Mouse (Mus musculus) cerebellum, adult 2 months (tissue): ENCODE results near the gene Kif16b. TPM values are rescaled to one million over a fixed set of nuclear protein-coding genes. Genes with fewer than 3 reads are reported as not detected.

ENCODE experiments used
- DNase-seq, 2 experiments: peaks; one replicate each; pipeline ENCODE4 v3.0.0; 2021
- H3K27ac ChIP-seq: fragments of 200-500 bp; 2 replicates; pipeline ENCODE4 v1.5.1; 2012; ENCODE audit warnings: low read length, control low read depth, inconsistent platforms; ENCODE audit not compliant: insufficient read depth
- H3K27me3 ChIP-seq: fragments of 200-500 bp; 2 replicates; pipeline ENCODE4 v1.6.1; 2012; ENCODE audit warnings: inconsistent platforms, mild to moderate bottlenecking, low read length, moderate library complexity; ENCODE audit not compliant: control insufficient read depth, insufficient read depth
- H3K4me1 ChIP-seq: fragments of 200-500 bp; 2 replicates; pipeline ENCODE4 v1.6.1; 2011; ENCODE audit warnings: low read length; ENCODE audit not compliant: control insufficient read depth, insufficient read depth
- H3K4me3 ChIP-seq: fragments of 200-500 bp; replicated peaks from 2 replicates; pipeline ENCODE3; 2011; ENCODE audit warnings: mild to moderate bottlenecking, low read depth, low read length, control low read depth; ENCODE audit not compliant: insufficient read depth
- CTCF ChIP-seq: fragments of 200-500 bp; IDR thresholded peaks from 2 replicates; pipeline ENCODE4 v1.5.1; 2011; ENCODE audit warnings: low read depth, mild to moderate bottlenecking, control low read depth, low read length, moderate library complexity, borderline replicate concordance; ENCODE audit not compliant: insufficient read depth
- POLR2A ChIP-seq: fragments of 200-500 bp; IDR thresholded peaks from 2 replicates; pipeline ENCODE4 v1.6.1; 2011; ENCODE audit warnings: low read length, control low read depth, borderline replicate concordance; ENCODE audit not compliant: insufficient read depth
- WGBS: fragments of 180-500 bp; shearing (Covaris S2); methylation state at CpG from one replicate; pipeline ENCODE4 v1.1.7; 2018; 5-methylcytosine and 5-hydroxymethylcytosine counted together
- polyA plus RNA-seq: library from polyadenylated mRNA; depleted of rRNA; stranded (reverse); fragments of >200 nt; gene quantifications from 2 replicates; pipeline ENCODE4 v1.2.3, GENCODE M21; 2012

Kif16b gene
- polyA plus RNA-seq, 1 experiment, result 7.5 TPM

DNA sequence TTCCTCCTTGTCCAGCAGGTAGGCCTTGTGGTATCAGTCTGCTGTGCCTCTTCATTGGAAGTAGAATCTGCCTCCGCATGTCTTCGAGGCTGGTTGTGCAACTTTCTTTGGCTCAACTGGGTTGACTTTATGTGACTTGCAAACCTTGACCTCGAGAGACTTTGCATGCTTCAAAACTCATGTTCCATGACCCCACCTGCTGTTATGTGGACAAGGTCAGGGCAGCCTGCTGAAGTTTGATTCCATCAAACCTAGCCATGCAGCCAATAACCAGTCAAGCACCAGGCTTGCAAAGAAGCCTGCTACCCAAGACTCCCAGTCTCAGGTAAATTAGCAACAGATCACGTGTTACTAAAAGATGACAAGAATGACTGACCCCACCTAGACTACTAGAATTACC is 5.7 kb upstream of the Kif16b start:
- 88% methylated on average over 4 of the region's 4 CpGs for WGBS
- DNase-seq, result no peak
- H3K27me3 ChIP-seq, result no peaks in the 10 kb centered on the region
- no peak for TF ChIP-seq CTCF
- no peak for TF ChIP-seq POLR2A
- H3K4me3 ChIP-seq, result no peak overlapping the region
- H3K4me1 ChIP-seq, result no peaks in the 10 kb centered on the region
- no peak overlapping the region for H3K27ac ChIP-seq

DNA sequence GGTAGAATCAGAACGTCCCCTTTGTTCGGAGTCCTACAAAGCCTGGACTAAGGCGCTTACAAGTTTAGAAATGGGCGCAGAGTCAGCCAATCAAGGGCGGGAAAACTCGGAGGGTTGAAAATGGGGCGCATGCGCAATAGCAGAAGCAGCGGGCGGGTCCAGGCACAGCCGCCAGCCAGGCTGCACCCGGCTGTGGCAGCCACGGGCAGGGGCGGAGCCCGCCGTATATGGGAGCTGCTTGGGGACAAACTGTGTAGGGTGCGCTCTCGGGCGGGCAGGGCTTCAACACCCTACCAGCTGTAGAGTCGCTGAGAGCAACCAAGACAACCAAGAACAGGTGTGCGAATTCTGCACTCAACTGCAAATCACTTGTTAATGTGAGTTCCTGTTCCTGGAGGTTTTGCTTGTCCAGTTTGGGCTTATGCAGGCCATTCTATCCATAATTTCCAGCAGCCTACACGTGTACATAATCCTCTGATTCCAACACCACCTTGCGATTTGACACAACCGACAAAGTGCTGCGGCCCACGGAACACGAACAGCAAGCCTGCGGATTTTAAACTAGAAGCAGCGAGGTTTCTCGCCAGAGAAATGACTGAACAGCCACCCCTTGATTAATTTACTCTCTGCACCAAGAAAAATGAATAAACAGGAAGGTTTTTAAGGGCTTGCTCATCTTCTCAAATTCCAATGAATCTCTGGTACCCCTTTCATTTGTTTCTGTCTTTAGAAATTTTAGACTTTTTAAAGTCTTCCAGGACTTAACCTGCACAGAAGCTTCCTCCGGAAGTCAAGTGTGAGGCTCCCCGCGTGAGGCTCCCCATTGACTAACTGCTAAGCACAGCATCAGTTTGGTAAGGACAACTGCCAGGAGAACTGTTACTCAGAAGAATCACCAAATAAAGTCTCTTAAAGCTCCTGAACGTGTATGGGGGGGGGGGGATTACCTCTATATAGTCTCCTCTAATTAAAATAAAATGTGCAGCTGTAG is 1.9 kb upstream of the Kif16b start:
- WGBS, result 3% methylated on average over 34 of the region's 34 CpGs
- no peaks in the 10 kb centered on the region; the same call in 1 of the 2 replicates for H3K4me1 ChIP-seq
- peak; percentile 95 for DNase-seq
- no peak for TF ChIP-seq CTCF
- TF ChIP-seq POLR2A, result 0 out of 2 replicates have a peak, but pooled peaks have one; percentile 37
- peak overlapping the region; percentile 59 for H3K4me3 ChIP-seq
- no peaks in the 10 kb centered on the region for H3K27me3 ChIP-seq
- peak overlapping the region; percentile 29; the same call in 1 of the 2 replicates for H3K27ac ChIP-seq

DNA sequence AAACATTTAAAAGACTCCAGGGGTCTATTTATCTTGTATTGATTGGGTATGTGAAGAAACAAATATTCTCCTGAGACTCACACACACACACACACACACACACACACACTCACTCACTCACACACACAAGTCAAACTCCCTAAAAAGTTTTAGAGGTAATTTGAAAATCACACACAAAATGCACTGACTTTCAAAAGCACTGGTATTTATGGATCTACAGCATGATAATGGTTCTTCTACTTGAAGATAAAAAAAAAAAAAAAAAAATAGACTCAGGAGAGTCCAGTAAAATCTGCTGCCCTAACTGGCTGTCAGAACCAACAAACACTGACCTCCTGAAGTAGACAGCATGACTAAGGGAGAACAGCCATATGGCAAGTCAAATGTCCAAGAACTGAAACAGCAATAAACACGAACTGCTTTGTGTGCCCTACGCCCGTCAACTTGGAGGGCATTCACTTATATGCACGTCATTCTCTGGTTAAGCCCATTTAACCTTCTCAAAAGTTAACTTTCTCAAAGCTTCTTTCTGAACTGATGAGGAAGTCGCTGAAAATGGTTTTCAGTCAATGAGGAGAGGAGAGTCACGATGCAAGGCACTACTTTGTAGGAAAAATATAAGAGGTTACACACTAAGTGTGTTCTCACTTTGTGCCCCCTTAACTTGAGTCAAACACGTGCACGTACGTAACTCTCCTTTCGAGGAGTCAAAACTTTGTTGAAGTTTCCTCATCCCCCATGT is 1.0 kb downstream of the Kif16b start:
- peak in 1 of 2 experiments; percentile 25 for DNase-seq
- no peaks in the 10 kb centered on the region; the same call in 1 of the 2 replicates for H3K4me1 ChIP-seq
- no peaks in the 10 kb centered on the region for H3K27me3 ChIP-seq
- TF ChIP-seq POLR2A (no peak), CTCF (no peak)
- H3K4me3 ChIP-seq, result no peak overlapping the region
- WGBS, result 23% methylated on average over 10 of the region's 10 CpGs
- no peak overlapping the region for H3K27ac ChIP-seq

- DNase-seq, result no peak
- no peak overlapping the region for H3K4me3 ChIP-seq
- no peak for TF ChIP-seq POLR2A
- TF ChIP-seq CTCF, result no peak
- H3K27ac ChIP-seq, result no peak overlapping the region
- WGBS, result 76% methylated on average over 1 of the region's 1 CpGs
- no peaks in the 10 kb centered on the region for H3K27me3 ChIP-seq
- no peaks in the 10 kb centered on the region for H3K4me1 ChIP-seq
Measured at GRCm38 (mm10) chr2:142893780-142894179, 7.6 kb downstream of the Kif16b start.

GRCm38 (mm10) chr2:142891283-142891682 is 10.0 kb downstream of the Kif16b start:
- H3K27me3 ChIP-seq, result no peaks in the 10 kb centered on the region
- WGBS, result 93% methylated on average over 2 of the region's 2 CpGs
- H3K4me3 ChIP-seq, result no peak overlapping the region

DNA sequence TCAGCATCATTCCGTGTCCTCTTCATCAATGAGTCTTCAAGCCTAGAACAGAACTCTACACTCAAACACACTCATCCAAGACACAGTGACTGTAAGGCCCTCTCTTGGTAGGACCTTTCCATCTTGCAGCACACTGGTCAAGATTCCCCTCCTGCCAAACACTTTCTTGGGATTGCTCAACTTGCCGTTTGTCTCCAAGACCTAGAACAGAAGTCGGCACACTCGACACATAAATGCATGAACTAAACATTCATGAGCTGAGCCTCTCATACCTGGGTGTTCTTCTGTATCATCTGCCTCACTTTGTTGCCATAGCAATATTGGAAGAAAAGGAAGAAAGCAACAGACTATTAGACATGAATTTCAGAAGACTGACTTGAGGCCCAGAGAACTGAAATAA is 16.9 kb downstream of the Kif16b start:
- Histone ChIP-seq H3K4me1 (peaks cover 12% of the 10 kb centered on the region), H3K4me3 (no peak overlapping the region), H3K27ac (no peak overlapping the region), H3K27me3 (no peaks in the 10 kb centered on the region)
- no peak for TF ChIP-seq POLR2A
- no peak for TF ChIP-seq CTCF
- WGBS, result 81% methylated on average over 4 of the region's 4 CpGs
- DNase-seq, result no peak

More at GRCm38 (mm10) chr2:142891283-142891682, 10.0 kb downstream of the Kif16b start:
- Histone ChIP-seq H3K4me1 (no peaks in the 10 kb centered on the region), H3K27ac (no peak overlapping the region)
- no peak for TF ChIP-seq POLR2A
- no peak for DNase-seq

DNA sequence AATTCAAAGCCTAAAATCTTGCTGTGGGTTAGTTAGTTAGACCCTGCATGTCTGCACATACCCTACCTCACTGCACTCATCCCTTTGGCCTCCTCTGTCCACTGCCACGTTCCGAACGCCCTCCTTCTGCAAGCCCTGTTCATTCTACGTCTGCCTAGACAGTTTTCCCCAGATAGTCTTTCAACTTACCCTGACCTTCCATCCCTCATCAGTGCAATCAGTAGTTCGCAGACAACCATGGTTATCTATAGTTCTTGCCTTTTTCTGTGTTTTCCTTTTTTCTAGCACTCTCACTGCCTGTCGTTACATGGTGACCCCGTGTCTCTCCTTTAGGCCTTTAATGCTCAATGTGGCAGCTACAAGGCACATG is 17.7 kb downstream of the Kif16b start:
- Histone ChIP-seq H3K4me3 (no peak overlapping the region), H3K27me3 (no peaks in the 10 kb centered on the region), H3K27ac (no peak overlapping the region), H3K4me1 (peaks cover 12% of the 10 kb centered on the region)
- no peak for DNase-seq
- TF ChIP-seq CTCF, result no peak
- TF ChIP-seq POLR2A, result no peak
- WGBS, result 94% methylated on average over 7 of the region's 7 CpGs
